Mouse (Mus musculus): ENCODE measurements around the gene Hoxd10.

Hoxd10 gene

DNA sequence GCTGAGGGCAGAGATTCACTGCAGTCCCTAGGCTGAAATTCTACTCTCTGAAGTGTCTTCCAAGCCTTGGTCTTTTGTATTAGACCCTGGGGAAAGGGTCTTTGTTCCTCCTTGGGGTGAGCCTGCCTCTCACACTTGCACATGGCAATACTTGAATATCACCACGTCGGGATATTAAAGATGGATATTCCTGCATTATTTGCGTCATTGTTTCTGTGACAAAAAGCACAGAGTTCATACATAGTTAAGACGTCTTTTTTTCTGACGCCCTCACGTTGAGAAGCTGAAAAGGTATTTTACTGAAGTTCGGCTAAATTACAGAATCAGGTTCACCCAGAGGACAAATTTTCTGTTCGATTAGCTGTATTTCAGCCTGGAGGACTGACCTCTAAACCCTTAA, 38.6 kb downstream of the Hoxd10 start:
- no peak for DNase-seq (ENCODE audit: low spot score in 2 of 2)

DNA sequence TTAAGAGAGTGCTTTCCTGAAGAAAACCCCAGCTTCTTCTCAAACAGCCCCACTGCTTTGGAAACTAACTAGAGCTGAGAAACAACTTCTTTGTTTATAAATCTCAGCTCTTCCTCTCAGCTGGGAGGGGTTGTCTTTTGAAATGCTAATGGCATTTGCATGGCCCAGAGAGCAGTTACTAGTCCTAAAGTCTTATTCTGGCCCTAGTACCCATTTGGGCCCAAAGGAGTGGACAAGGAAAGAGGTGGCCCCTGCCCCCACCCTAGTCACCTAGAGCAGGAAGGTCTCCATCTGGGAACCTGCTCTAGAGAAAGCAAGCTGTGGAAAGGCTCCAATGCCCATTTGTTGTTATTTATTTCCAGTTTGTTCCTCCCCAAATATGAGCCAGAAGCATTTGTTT, 39.3 kb downstream of the Hoxd10 start:
- no peak for DNase-seq (ENCODE audit: low spot score in 2 of 2)

DNA sequence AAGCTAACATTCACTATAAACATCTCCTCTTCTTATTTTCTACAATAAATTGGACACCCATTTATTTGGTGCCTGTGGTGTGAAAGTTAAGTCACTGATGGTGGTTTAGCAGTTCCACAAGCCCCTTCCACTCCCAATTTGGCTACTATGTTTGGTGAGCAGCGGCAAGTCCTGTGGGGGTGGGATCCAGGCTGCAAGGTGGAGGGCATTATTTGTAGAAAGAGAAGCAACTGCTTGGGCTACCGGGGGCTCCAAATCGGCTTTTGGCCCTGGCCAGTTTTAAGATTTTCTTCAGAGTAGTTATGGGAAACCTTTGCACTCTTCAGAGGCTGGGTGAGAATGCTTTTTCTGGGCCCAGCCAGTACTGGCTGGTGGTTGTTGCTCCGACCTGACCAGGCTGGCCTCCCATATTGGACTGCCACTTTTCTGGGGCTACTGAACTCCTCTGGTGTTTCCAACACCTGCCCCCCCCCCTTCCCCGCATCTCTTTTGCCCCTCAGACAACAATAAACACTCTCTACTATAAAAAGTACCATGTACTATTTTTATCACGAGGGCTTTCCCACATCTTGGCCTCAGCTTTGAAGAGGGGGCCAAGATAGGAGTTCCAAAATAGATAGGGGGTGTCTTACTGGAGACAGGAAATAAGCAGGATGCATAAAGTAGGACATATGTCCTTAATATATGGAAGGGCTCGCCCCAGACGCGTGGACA, 40.2 kb downstream of the Hoxd10 start:
- DNase-seq (ENCODE audit: low spot score in 2 of 2) = no peak

DNA sequence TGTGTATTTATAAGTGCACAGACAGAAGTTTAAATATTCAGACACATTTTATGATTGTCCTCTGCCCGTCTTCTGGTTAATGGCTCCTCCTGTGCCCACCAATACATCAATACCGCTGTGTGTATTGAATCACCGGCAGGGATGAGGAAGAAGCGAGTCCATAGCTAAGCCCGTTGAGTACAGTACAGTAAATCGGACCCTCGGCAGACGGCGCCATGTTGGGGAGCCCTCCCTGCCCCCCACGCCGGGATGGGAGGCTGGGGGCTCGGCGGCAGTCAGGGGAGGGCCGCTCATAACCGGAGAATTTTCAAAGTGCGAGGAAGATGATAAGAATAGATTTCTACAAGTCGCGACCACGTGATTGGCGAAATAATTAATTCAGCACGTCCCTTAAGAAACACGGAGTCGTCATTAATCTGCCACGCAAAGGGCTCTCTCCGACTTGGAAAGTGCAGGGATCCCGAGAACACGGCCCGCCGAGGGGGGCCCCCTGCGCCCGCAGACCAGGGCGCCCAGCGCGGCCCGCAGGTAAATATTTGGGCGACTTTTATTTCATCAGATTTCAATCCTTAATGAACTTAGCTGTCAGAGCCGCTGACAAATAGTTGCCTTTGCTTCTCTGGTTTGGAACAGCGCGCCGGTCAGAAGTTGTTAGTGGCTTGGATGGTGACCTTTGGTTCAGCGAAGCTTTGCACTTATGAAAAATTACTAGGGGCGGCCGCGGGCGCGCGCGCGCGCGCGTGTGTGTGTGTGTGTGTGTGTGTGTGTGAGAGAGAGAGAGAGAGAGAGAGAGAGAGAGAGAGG, 41.0 kb downstream of the Hoxd10 start:
- DNase-seq (ENCODE audit: low spot score in 2 of 2) = no peak

DNA sequence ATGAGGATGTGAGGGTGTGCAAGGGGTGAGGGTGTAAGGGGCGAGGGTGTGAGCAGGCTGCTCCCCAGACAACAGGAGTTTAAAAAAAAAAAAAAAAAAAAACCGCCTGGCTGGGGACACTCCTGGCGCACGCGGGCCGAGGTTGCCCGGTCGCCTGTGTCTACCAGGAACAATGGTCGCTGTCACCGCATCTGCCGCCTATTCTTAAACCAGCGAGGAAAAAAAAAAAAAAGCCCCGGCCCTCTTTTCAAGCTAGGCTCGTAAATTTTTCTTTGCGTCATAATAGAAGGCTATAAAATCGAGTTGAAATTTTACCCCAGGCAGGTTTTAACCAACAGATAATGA, 41.6 kb downstream of the Hoxd10 start:
- DNase-seq (ENCODE audit: low spot score in 2 of 2) = no peak

DNA sequence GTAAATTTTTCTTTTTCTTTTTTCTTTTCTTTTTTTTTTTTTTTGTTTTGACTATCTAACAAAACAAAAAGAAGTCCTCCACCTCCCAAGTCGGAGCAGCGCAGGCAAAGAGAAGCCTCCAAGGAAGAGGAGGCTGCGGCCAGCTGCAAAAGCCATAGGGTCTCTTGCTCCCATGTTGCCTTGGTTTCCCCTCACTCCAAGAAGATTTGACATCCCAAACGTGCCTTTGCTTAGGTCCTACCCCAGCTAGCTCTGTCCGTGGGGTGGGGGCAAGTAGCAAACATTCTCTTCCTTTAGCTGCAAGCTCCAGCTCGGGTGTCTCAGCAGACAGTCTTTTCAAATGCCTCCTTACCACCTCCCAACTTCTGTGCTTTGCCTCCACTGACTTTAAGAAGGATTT, 42.0 kb downstream of the Hoxd10 start:
- DNase-seq (ENCODE audit: low spot score in 2 of 2) = no peak

DNA sequence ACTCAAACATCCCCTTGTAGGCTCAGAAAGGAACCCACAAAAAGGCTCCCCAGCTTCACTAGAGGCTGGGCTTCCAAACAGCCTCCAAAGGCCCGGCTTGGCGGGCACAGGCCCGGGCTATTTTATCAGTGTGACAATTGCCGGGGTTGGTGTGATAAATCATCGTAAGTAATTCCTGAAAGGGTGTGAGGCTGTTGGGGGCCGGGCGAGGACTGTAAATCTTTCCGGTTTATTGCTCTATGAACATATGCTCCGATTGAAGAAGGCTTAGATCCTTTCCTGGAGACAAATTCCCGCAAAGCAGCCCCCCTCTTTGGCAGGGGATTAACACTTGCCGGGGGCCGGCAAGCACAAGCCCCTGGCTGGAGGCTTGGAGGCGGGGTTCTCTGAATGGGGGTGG, 42.7 kb downstream of the Hoxd10 start:
- no peak for DNase-seq (ENCODE audit: low spot score in 2 of 2)

DNA sequence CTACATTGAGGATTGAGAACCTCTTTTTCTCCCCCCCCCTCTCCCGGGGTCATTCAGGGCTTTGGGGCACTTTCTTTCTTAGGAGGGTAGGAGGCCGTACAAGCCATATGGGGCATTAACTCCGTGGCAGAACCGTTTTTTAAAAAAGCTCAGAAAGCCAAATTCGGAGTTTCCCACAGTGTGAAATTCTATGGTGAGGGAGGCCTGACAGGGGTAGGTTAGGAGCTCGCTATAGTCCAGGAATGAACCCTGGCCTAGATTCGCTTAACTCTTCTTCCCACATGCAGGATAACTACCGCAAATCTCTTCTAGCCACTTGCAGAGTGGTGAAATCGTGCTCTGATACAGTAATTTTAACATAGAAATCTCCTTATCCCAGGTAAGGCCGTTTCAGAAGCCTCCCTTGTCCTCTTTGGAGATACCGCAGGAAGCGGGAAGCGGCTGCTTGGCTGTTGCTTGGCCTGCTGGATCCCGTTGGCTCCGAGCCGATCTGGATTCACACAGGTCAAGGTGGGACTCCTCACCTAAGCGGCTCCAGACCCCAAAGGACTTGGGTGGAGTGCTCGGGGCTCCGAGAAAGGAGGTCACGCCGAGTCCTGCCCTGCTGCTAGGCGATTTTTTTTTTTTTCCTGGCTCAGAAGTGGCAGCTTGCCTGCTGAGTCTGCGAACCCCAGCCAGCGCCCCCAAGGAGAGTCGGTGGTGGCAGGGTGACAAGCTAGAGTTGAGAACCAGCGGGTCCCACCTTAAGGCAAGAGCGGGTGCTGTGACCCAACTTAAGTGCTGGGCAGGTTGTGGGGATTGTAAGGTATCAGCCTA, 43.5 kb downstream of the Hoxd10 start:
- DNase-seq (ENCODE audit: low spot score in 2 of 2) = no peak

DNA sequence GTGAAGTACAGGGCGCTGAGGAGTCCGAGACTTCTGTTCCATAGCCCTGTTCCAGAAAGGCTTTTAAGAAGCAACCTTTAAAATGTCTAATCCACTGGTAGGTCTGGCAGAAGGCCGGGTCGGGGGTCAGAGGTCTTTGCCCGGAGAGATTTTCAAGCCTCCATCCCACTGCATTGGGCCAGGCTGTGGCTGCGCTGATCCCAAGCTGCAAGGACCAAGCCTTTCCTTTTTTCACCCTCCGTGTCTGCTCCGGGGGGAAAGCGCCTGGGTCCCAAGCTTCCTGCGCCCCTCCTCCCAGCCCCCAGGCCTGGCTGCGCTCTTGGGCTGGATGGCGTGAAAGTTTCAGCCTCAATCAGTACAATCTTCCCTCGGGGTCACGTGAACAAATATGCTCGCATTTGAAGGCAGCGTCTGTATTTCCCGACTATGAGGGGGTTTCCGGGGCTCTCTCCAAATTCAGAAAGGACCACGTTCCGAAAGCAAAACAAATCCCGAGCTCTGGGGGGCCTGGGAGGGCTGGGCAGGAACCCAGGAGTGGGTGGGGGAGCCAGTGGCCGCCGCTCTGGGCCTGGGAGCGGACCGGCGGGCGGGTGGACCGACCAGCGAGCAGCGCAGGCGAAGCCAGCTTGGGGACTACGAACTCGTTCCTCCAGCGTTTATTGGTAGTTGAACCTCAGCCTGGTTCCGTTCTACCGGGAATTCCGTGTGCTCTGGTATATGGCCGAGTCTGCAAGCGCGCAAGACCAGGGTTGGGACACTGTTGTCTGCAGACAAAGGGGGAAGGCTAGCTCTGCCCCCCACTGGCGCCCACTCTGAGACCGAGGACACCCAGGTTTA, 44.3 kb downstream of the Hoxd10 start:
- DNase-seq (ENCODE audit: low spot score in 2 of 2) = no peak

DNA sequence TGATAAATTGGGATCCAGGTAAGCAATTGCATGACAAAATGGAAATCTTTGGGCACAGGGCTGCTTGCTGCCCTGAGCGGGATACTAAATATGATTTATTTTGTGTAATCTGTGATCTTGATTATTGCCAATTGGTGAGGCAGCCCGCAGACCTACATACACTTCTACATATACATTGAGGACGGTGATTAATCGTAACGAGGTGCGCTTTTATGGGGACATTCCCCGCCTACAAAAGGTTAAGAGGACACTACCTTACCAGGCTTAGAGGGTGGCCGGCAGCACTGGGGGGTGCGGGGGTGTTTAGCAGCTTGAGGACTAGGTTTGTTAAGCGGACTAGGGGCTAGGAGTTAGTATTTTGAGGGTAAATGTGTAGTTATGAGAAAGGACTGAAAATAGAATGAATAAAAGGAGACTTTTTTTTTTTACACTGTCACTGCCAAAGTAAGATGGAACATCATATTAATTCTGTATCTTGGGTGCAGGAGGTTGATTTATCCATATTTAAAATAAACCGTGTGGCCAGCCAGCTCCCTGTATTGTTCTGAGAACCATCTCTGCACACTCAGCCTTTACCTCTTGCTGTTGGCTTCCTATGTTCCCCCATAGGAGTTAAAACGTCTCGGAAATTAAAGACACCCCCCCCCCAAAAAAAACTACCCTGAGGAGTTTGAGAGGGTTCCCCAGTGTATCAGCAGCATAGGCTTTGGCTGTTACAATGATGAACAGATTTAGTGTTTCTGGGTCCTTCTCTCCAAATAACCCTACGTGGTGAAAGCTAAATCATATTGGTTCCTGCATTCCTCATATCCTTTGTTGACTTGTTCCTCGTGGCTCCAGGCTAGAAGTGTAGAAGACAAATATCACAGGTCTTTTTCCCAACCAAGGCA, 45.2 kb downstream of the Hoxd10 start:
- DNase-seq (ENCODE audit: low spot score in 2 of 2) = no peak

DNA sequence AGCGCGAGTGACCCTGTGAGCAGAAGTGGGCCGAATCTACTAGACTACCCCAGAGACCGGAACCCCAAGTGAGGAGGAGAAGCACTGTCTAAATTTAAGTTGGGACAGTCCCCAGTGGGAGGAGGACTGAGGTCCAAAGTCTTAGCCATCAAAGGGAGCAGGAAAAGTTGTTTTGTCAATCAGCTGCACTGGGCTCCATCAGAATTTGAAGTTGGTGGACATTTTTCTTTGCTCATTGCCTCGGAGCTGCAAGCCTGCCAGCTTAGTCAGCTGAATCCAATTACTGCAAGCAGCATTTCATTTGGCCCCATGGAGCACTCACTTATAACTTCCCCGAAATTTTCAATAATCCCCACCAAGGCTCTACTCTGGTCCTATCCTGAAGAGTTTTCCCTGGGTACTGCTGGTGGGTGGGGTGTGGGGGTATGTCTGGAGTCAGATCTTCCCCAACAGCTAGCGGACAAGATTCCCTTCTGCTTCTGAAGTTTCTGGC, 45.9 kb downstream of the Hoxd10 start:
- no peak for DNase-seq (ENCODE audit: low spot score in 2 of 2)

DNA sequence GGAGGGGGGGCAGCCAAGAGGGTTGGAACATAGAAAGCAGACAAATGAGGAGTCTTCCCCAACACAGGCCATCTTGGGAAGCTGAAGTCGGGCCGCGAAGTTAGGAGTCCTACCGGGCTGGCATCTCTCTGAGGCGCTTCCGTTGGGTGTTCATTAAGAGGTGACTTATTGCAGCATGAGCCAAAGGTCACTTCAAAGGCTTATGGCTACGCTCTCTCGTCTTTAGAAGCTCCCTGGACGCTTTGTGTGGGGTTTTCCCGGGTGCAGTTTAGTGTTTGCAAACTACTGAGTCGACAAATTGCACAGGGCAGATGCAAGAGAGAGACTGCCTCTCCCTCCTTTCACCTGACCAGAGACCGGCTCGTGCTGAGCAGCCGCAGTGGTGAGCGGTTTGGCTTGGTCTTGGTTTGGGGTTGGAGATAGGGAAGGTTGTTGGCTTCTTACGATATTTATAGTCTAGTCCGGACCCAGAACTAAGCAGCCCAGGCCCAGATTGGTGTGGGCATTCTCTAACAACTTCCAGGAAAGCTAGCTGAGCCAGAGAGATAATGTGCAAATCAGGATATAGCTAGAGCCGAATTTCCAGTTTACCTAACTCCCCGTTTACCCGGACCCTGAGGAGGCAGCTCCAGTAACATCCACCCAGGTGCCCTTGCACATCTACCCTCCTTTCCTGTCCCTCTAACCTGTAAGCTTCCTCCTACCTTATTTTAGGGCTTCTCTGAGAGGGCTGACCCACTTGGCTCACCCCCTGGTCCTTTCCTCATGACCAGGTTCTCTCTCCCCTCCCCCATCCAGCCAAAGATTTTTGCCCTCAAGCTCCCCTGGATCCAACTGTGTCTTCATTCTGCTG, 47.1 kb downstream of the Hoxd10 start:
- no peak for DNase-seq (ENCODE audit: low spot score in 2 of 2)

DNA sequence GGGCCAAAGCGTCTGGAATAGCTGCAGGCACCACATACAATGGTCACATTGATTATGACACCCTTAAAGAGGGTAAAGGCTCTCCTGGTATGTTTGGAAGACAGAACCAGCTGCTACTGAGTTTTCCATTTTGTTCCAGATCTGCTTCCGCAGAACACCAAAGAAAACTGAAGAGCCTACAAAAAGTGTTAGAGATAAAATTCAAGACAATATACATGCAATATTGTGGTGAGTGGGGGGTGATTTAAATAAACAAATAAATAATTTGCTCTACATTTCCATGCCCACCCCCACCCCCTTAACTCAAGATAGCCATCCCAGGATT, 47.7 kb downstream of the Hoxd10 start:
- DNase-seq (ENCODE audit: low spot score in 2 of 2) = no peak

DNA sequence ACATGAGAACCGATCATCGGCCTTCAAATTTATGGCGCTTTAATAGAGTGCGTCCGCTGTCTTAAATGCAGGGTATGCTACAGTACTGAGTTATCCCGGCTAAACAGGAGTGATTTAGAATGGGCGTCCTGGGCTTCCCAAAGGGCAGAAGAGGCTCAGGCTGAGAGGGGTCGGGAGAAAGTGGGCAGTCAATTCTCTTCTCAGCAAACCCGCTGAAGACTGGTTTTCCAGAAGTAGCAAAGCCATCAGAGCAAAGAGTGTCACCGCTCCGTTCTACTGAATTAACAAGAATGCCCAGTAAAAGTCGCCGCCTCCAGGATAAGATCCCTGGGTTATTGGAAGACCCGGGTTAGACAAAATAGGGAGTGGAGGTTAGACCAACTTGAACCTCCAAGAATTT, 48.1 kb downstream of the Hoxd10 start:
- no peak for DNase-seq (ENCODE audit: low spot score in 2 of 2)

DNA sequence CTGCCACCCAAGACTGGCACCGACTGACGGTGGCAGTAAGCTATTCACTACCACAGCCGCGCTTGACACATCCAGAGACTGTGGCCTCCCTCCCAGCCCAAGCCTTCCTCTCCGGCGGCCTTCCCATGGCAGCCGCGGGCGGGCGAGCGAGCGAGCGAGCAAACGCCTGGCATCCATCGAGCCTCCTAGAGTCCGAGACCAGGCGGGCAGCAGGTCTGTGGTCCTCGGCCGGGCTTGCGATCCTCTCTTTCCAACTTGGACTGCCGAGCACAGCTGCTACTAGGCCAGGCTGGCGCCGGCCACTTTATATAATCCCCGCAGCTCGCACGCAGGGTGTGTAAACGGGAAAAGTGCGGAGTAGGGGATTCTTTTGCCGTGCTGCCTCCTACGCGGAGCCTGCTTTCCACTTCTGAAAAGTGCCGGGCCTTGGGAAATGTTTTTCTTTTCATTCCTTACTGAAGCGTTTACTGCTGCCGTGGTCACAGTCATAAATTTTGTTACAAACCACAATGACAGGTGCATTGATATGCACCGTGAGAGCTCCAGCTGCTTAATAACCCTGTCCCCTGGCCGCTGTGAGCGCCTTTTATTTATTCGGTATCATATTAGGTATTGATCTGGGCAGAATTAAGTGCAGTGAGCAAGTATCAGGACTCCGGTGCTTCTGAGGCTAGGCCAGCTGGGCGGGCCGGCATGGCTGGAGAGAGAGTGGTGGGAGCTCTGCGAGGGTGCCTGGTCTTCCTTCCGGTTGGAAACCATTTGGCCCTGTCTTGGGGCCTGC, 48.8 kb downstream of the Hoxd10 start:
- DNase-seq (ENCODE audit: low spot score in 2 of 2) = no peak

DNA sequence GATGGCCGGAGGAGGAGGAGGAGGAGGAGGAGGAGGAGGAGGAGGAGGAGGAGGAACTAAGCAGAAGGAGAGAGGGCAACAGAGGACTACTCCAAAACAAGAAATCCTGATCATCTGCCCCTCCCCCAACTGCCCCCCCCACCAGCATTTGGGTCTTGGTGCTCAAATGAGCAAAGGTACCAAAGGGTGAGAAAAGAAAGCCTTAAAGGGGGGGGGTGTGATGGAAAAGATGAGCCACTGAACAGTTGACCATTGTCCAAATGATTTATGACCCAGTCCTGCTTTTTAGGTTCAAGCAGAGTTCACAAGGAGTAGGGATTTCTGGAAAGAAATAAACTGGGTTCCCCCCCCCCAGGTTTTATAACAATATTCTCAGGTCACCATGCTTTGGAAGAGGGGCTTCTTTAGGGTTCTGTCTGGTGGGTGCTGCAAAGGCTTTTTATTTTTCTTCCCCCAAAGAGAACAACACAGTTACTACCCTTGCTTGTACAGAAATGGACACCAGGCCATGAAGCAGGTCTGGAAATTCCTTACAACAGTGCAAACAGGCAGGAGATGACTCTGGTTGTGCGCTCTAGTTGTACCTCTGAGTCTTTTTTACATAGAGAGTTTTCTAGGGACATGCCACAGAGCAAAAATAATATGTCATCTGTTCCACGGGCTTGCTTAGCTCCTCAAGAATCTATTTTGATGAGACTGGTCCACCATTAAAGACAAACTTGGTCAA, 49.7 kb downstream of the Hoxd10 start:
- no peak for DNase-seq (ENCODE audit: low spot score in 2 of 2)

DNA sequence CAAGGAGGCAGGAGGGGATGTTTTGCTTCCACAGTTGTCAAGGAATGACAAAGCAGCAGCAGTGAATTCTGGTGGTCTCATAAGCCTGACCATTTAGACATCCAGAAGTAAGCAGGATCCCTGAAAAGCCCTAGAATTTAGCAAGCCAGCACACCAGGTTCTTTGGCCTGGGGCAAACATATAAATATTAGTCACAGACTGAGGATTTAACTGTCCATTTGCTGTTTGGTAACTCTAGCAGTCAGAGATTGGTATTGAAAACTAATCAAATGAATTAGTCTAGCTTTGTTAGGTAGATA, 50.2 kb downstream of the Hoxd10 start:
- no peak for DNase-seq (ENCODE audit: low spot score in 2 of 2)
